Mouse (Mus musculus) CH12.LX (cell line): ENCODE measurements around the gene Rad23b.

Experiments
- CTCF ChIP-seq, 2 experiments: IDR thresholded peaks in 1 of 2; conservative IDR thresholded peaks in 1 of 2; 2 replicates each; pipeline ENCODE4 v1.5.1; 2011 to 2012; ENCODE audit warnings: low read depth in 2 of 2, low read length in 2 of 2, improper control_type of control experiment in 1 of 2, inconsistent platforms in 1 of 2, mild to moderate bottlenecking in 1 of 2, moderate library complexity in 1 of 2
- EP300 ChIP-seq: IDR thresholded peaks from 2 replicates; pipeline ENCODE4 v1.6.1; 2011; ENCODE audit warnings: low read length, improper control_type of control experiment
- MEF2A ChIP-seq: IDR thresholded peaks from 2 replicates; pipeline ENCODE4 v1.6.1; 2014; ENCODE audit warnings: low read depth, mild to moderate bottlenecking, inconsistent platforms, low read length, improper control_type of control experiment, borderline replicate concordance
- MXI1 ChIP-seq: IDR thresholded peaks from 2 replicates; pipeline ENCODE4 v1.6.1; 2011; ENCODE audit warnings: mild to moderate bottlenecking, low read depth, low read length, improper control_type of control experiment
- NRF1 ChIP-seq: IDR thresholded peaks from 2 replicates; pipeline ENCODE4 v1.6.1; 2014; ENCODE audit warnings: low read depth, mild to moderate bottlenecking, inconsistent platforms, low read length, improper control_type of control experiment, moderate library complexity
- POLR2A ChIP-seq: IDR thresholded peaks from 2 replicates; pipeline ENCODE4 v1.6.1; 2011; ENCODE audit warnings: low read depth, mild to moderate bottlenecking, improper control_type of control experiment, low read length
- RCOR1 ChIP-seq: conservative IDR thresholded peaks from 2 replicates; pipeline ENCODE4 v1.6.1; 2012; ENCODE audit warnings: low read depth, mild to moderate bottlenecking, inconsistent platforms, low read length, improper control_type of control experiment
- SIN3A ChIP-seq: IDR thresholded peaks from 2 replicates; pipeline ENCODE4 v1.6.1; 2012; ENCODE audit warnings: low read length, improper control_type of control experiment, inconsistent platforms
- TBP ChIP-seq: conservative IDR thresholded peaks from 2 replicates; pipeline ENCODE4 v1.6.1; 2011; ENCODE audit warnings: low read depth, low read length, improper control_type of control experiment
- USF1 ChIP-seq: IDR thresholded peaks from 2 replicates; pipeline ENCODE4 v1.6.1; 2014; ENCODE audit warnings: low read depth, mild to moderate bottlenecking, inconsistent platforms, low read length, improper control_type of control experiment
- ZNF384 ChIP-seq: IDR thresholded peaks from 2 replicates; pipeline ENCODE4 v1.6.1; 2012; ENCODE audit warnings: low read depth, low read length, improper control_type of control experiment, inconsistent platforms

GRCm38 (mm10) chr4:55371355-55371754 lies 21.5 kb downstream of the Rad23b start:
- no peak for TF ChIP-seq CTCF (conservative IDR thresholded peaks at IDR 0.05 in 1 of 2, IDR thresholded peaks at IDR 0.05 in 1 of 2; ENCODE audit: low read depth in 2 of 2, low read length in 2 of 2)
- TF ChIP-seq POLR2A: no peak
- TF ChIP-seq EP300: no peak
- no peak for TF ChIP-seq MXI1
- TF ChIP-seq TBP: no peak
- TF ChIP-seq RCOR1: no peak
- TF ChIP-seq NRF1: no peak
- no peak for TF ChIP-seq SIN3A
- TF ChIP-seq ZNF384: no peak
- TF ChIP-seq MEF2A: no peak
- no peak for TF ChIP-seq USF1
